Mouse (Mus musculus): ENCODE data around the gene Kdelc1.

DNA sequence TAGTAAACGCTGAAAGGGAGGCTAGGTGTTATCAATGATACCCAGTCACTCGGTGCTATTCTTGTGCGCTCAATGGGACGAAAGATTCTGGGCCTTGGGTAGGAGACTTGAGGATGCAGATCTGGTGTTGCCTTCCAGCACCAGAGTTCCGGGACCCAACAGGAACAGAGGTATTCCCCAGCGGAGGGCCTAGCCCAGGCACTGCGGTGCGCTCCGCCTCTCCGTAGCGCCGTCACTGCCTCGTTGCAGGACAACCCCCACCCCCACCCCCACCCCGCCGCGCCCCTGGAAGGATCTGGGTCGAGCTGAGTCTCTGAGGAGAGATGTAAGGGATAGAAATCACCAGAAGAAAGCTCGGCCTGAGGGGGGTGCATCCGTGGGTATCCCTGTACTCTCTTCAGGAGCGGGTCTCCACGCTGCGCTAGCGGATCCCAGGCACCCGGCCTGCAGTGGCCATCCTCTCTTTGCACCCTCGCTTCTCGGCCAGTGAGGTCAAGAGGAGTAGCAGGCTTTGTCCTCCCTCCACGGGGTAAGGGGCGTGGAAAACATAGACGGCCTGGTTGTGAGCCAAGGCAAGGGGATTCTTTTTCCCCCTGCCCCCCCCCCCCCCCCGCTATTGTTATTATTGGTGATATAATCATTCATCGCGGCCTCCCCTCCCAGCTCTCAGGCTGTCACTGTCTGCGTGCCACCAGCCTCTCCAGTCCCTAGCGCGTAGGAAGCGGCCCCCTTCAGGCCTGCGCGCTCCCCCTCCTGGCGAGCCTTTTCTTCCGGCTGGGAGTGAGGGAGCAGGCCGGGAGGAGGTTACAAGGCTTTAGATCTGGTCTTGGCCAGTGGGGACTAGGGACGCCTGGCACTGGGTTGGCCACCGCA is 829 bp upstream of the Kdelc1 start:
- TF ChIP-seq CHD2 (IDR thresholded peaks at IDR 0.05; ENCODE audit: low read depth, low read length) (no peak), ZC3H11A (IDR thresholded peaks at IDR 0.05; ENCODE audit: borderline replicate concordance, low read depth, low read length) (no peak), HCFC1 (IDR thresholded peaks at IDR 0.05; ENCODE audit: borderline replicate concordance, insufficient read depth, low read length) (no peak; the same call in 1 of the 2 replicates)

Measured in ES-E14 (cell line).